Mouse (Mus musculus) testis, adult 2 months (tissue): ENCODE measurements around the gene Hoxd9. TPM values are rescaled to one million over a fixed set of nuclear protein-coding genes. Genes with fewer than 3 reads are reported as not detected.

Experiments used
- H3K27ac ChIP-seq: fragments of 200-500 bp; 2 replicates; pipeline ENCODE4 v1.5.1; 2012; ENCODE audit warnings: low read depth, low read length; ENCODE audit not compliant: control insufficient read depth, insufficient read depth
- H3K27me3 ChIP-seq: fragments of 200-500 bp; 2 replicates; pipeline ENCODE4 v1.6.1; 2012; ENCODE audit warnings: mild to moderate bottlenecking, low read length, moderate library complexity; ENCODE audit not compliant: control insufficient read depth, insufficient read depth
- H3K36me3 ChIP-seq: fragments of 200-500 bp; 2 replicates; pipeline ENCODE4 v1.6.1; 2012; ENCODE audit warnings: mild to moderate bottlenecking, low read length; ENCODE audit not compliant: control insufficient read depth, insufficient read depth
- H3K4me1 ChIP-seq: fragments of 200-500 bp; 2 replicates; pipeline ENCODE4 v1.6.1; 2012; ENCODE audit warnings: low read length; ENCODE audit not compliant: control insufficient read depth, insufficient read depth
- H3K4me3 ChIP-seq: fragments of 200-500 bp; 2 replicates; pipeline ENCODE4 v1.5.1; 2012; ENCODE audit warnings: low read depth, mild to moderate bottlenecking, low read length, moderate library complexity, mixed read lengths; ENCODE audit not compliant: control insufficient read depth
- CTCF ChIP-seq: fragments of 200-500 bp; IDR thresholded peaks from 2 replicates; pipeline ENCODE4 v1.5.1; 2012; ENCODE audit warnings: low read depth, mild to moderate bottlenecking, inconsistent platforms, low read length, moderate library complexity; ENCODE audit not compliant: control insufficient read depth, insufficient read depth, insufficient replicate concordance
- POLR2A ChIP-seq: fragments of 200-500 bp; IDR thresholded peaks from 2 replicates; pipeline ENCODE4 v1.6.1; 2012; ENCODE audit warnings: low read depth, mild to moderate bottlenecking, inconsistent platforms, low read length, moderate library complexity; ENCODE audit not compliant: control insufficient read depth
- polyA plus RNA-seq: library from polyadenylated mRNA; depleted of rRNA; stranded (reverse); fragments of >200 nt; gene quantifications from 2 replicates; pipeline ENCODE4 v1.2.3, GENCODE M21; 2012

Gene Hoxd9
- polyA plus RNA-seq, 1 experiment, result 1.8 TPM

DNA sequence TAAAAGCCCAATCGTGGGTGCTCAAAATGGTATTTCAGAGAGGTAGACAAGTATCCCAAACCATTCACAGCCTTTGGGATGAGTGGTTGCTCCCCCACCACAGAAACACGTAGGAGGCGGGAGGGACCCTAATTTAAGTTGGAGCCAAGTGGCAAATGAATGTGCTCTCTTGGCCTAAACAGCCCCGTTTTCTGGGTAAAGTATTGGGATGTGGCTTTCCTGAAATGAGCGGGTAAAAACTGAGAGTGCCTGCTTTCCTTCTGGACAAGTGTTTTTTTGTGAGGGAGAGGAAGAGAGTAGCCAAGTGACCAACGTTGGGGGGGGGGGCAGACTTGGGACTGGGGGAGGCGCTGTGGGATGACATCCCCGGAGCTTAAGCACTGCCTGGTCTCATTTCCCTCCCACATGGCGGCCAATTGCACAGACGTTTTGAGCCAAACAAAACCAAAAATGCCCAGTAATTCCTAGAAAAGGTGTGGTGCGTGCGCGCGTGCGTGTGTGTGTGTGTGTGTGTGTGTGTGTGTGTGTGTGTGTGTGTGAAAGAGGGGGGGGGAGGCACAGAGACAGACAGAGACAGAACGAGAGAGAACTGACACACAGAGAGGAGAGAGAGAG lies 13.5 kb downstream of the Hoxd9 start:
- peaks cover 7% of the 10 kb centered on the region; the same call in 1 of the 2 replicates for H3K27me3 ChIP-seq
- no peaks in the 10 kb centered on the region; the same call in 1 of the 2 replicates for H3K36me3 ChIP-seq
- peak overlapping the region; percentile 79 for H3K27ac ChIP-seq
- peaks cover 26% of the 10 kb centered on the region for H3K4me1 ChIP-seq
- peak overlapping the region; percentile 78 for H3K4me3 ChIP-seq
- no peak for TF ChIP-seq CTCF
- no peak for TF ChIP-seq POLR2A

DNA sequence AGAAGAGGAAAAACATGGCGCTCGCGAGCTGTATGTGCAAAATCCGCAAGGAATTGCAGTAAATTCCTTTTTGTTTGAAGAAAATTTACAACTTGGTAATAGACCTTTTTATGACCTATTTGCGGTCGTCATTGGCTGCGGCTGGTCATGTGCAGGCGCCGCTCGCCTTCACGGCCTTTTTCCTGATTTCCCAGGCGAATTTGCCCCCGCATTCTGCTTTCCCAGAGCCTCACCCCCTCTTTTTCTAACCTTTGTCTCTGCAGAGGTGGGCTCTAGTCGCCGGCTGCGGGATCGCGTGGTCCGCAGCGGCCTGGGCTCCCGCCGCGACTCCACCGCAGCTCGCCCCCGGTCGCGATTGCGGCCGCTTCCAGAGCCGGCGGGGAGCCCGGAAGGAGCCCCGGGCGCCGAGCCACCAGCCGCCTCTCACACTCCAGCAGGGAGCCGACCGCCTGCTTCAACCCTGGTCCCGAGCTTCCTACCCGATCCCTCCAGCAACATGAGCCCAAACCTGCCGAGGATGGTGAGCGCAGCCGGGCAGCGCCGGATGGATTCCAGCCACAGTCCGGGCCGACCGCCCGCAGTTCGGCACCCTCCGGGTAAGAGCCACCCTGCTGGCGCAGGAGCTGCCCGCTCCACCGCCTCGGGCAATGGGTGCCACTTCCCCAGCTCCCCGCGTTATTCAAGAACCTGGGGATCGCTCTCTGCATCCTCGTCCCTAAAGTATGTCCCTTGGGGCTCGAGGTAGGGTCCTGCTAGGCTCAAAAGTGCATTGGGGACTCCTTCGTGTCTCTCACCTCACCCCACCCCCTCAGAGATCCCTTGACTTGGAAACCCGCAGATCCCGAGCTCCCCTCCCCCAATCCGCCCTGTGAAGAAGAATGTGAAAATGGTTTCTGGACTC lies 14.4 kb downstream of the Hoxd9 start, which contains the start of the genes Hoxd3 and Hoxd4:
TSS of gene Hoxd3 (plus strand) at position 207 of the 901 bp plus-strand sequence.
TSS of gene Hoxd4 (plus strand) at position 209 of the 901 bp plus-strand sequence.
- H3K4me1 ChIP-seq, result peaks cover 28% of the 10 kb centered on the region
- H3K27ac ChIP-seq, result peak within 1 kb of the TSS; percentile 79
- H3K36me3 ChIP-seq, result no peaks in the 10 kb centered on the region
- no peak for TF ChIP-seq POLR2A
- no peak for TF ChIP-seq CTCF
- H3K27me3 ChIP-seq, result peaks cover 7% of the 10 kb centered on the region; the same call in 1 of the 2 replicates
- H3K4me3 ChIP-seq, result peak within 1 kb of the TSS; percentile 78

DNA sequence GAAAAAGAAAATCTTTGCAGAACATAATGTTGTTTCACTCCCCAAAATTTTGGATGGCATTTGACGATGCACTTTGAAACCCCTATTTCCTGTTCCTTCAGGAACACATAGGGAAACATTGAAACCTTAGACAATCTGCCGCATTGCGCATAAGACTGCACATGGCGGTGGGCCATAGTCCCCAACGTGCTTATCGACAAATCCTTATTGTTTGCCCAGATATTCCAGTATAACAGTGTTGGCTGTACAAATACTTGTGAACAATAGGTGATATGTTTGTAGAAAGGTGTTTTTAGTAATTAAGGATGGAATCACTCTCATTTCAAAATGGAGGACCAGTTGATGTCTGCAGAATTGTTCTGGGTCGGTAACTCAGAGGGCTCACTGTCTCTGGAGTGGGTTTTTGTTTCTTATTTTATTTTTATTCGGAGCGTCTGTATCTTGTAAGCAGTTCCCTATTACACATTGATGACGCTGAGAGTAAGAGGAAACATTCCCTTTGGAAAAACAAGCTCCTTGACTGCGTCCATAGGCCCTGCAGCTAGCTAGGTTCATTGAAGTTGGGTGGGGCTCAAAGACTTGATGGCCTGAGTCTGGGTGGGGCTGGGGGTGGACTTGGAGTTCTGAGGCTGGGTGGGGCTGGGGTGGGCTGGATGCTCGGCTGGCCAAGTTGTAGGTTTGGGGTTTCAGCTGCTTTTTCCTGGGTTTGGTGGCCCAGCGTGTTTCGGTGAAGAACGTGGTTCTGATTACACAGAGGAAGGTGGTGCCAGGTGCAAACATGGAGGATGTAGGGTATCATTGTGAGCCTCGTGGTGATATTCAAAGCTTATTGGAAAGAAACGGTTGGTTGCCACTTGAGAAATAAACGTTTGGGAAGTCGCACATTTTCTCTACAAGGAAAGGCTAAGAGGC lies 16.0 kb downstream of the Hoxd9 start:
- H3K4me3 ChIP-seq, result peak overlapping the region; percentile 36; the same call in 1 of the 2 replicates
- H3K36me3 ChIP-seq, result no peaks in the 10 kb centered on the region
- H3K27ac ChIP-seq, result peak overlapping the region; percentile 57; the same call in 1 of the 2 replicates
- H3K27me3 ChIP-seq, result peaks cover 7% of the 10 kb centered on the region; the same call in 1 of the 2 replicates
- peaks cover 28% of the 10 kb centered on the region for H3K4me1 ChIP-seq
- TF ChIP-seq POLR2A, result no peak
- TF ChIP-seq CTCF, result no peak

DNA sequence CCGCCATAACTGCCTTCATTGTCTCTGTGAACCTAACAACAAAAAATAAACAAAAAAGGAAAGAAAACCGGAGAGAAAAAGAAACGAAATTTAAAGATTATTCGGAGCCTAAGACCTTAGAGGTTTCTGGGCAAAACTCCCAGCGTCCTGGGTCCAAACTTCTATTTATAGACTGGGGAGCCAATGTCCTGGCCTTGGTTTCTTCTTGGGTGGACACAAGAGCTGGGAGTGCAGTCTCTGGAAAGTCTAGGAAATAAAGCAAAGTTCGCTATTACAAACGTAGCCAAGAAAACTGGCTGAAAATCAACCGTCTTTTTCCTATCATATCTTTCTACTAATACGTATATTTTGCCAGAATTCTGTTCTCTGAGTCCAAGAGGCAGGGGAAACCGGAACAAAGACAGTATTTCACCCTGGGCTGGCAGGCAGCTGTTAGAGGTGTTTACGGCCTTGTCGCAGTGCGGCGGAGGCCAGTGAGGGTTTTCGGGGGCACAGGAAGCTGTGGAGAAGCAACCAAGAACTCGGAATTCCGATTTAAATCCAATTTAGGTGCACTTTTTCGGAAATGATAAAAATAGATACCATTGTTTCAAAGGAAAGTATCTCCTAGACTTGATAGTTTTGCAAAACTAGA lies 16.7 kb downstream of the Hoxd9 start:
- H3K4me1 ChIP-seq, result peaks cover 28% of the 10 kb centered on the region
- peak overlapping the region; percentile 57; the same call in 1 of the 2 replicates for H3K27ac ChIP-seq
- H3K4me3 ChIP-seq, result no peak overlapping the region
- H3K36me3 ChIP-seq, result no peaks in the 10 kb centered on the region
- peaks cover 7% of the 10 kb centered on the region; the same call in 1 of the 2 replicates for H3K27me3 ChIP-seq
- TF ChIP-seq POLR2A (no peak), CTCF (no peak)

DNA sequence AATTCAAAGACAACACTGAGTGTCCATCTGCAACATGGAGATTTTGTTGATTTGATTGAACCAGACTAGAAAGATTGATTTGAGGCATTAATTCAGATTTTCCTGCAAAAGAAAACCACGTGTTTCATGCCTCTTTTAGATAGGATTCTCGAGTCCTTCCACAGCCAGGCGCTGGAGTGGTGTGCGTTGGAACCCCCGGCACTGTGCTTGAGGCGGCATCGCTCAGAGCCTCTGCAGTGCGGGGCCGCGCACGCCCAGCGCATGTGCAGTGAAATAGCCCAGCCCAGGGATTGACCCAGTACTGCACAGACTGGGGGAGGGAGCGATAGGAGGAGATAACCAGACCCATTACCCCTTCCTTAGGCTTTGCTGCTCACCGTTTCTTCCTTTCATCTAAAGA lies 17.4 kb downstream of the Hoxd9 start:
- Histone ChIP-seq H3K4me1 (peaks cover 28% of the 10 kb centered on the region), H3K36me3 (no peaks in the 10 kb centered on the region), H3K27ac (peak overlapping the region; percentile 90), H3K4me3 (peak overlapping the region; percentile 78), H3K27me3 (peaks cover 7% of the 10 kb centered on the region; the same call in 1 of the 2 replicates)
- TF ChIP-seq CTCF, result no peak
- TF ChIP-seq POLR2A, result peak; percentile 41; the same call in 1 of the 2 replicates

DNA sequence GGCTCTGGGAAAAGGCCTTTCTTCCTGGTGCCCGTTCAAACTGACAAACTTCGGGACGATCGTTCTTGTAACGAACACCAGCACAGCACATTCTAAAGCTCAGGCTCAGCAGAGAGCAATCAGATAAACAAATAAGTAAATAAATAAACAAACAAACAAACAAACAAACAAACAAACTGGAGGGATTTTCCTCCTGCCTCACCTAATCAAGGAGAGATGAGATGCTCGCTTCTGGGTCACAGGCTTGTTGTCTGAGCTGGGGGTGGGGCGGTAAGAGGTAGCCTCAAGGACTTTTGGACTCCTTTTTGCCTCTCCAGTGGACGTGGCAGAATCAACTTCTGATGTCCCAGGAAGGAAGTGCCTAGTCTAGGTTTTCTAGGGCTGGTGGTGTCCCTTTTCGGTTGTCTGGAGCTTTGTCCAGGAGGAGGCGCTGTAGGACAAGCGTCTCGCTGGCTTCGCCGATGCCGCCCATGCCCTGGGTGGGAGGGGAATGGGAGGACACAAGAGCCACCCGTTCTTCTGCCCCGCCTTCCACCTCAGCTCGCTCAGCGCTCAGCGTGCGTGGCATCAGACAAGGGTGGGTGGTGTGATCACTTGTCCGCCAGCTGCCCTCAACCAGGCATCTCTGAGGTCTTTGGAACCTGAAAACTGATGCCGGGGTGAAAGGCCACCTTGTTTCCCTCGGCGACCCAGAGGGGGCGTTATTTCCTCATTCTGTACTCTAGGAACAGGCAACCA lies 18.1 kb downstream of the Hoxd9 start:
- TF ChIP-seq POLR2A, result peak; percentile 59
- peak; percentile 85 for TF ChIP-seq CTCF
- peak overlapping the region; percentile 90 for H3K27ac ChIP-seq
- H3K27me3 ChIP-seq, result peaks cover 7% of the 10 kb centered on the region; the same call in 1 of the 2 replicates
- H3K4me3 ChIP-seq, result peak overlapping the region; percentile 78
- H3K36me3 ChIP-seq, result no peaks in the 10 kb centered on the region
- peaks cover 28% of the 10 kb centered on the region for H3K4me1 ChIP-seq
